Mouse (Mus musculus) stomach, embryonic 16.5 days (tissue): ENCODE data around the gene Cpm. TPM values are rescaled to one million over a fixed set of nuclear protein-coding genes. Genes with fewer than 3 reads are reported as not detected.

Source experiments
- ATAC-seq: fragments of 200-750 bp; cut with Nextera tagmentation; 2 replicates; pipeline ENCODE4 v1.8.0; 2017; ENCODE audit warnings: moderate number of reproducible peaks, moderate TSS enrichment; ENCODE audit not compliant: insufficient read depth, low FRiP score
- H3K27ac ChIP-seq: fragments of 300-500 bp; sonication (generic); 2 replicates; pipeline ENCODE4 v1.5.1; 2014; ENCODE audit warnings: low read length
- H3K27me3 ChIP-seq: fragments of 300-500 bp; sonication (generic); 2 replicates; pipeline ENCODE4 v1.6.1; 2014; ENCODE audit warnings: low read length, control low read depth, mixed read lengths; ENCODE audit not compliant: control insufficient read depth, insufficient read depth
- H3K36me3 ChIP-seq: fragments of 300-500 bp; sonication (generic); 2 replicates; pipeline ENCODE4 v1.6.1; 2014; ENCODE audit warnings: low read length; ENCODE audit not compliant: control insufficient read depth, insufficient read depth
- H3K4me1 ChIP-seq: fragments of 300-500 bp; sonication (generic); 2 replicates; pipeline ENCODE4 v1.6.1; 2014; ENCODE audit warnings: low read length, control low read depth, mixed read lengths; ENCODE audit not compliant: control insufficient read depth, insufficient read depth
- H3K4me2 ChIP-seq: fragments of 300-500 bp; sonication (generic); 2 replicates; pipeline ENCODE4 v1.6.1; 2014; ENCODE audit warnings: low read depth, low read length, mixed read lengths
- H3K4me3 ChIP-seq: fragments of 300-500 bp; sonication (generic); replicated peaks from 2 replicates; pipeline ENCODE4 v1.5.1; 2014; ENCODE audit warnings: mild to moderate bottlenecking, low read length
- H3K9ac ChIP-seq: fragments of 300-500 bp; sonication (generic); 2 replicates; pipeline ENCODE4 v1.6.1; 2014; ENCODE audit warnings: low read length
- H3K9me3 ChIP-seq: fragments of 300-500 bp; sonication (generic); replicated peaks from 2 replicates; pipeline ENCODE4 v1.6.1; 2016; ENCODE audit warnings: low read length, control low read depth; ENCODE audit not compliant: control insufficient read depth
- WGBS: fragments of 180-500 bp; shearing (Covaris S2); extraction: QIAGEN DNeasy Blood & Tissue Kit; methylation state at CpG from one replicate; pipeline ENCODE4 v1.1.7; 2014; 5-methylcytosine and 5-hydroxymethylcytosine counted together
- polyA plus RNA-seq: library from polyadenylated mRNA; unstranded; fragments of >200 nt; fragmentation: Nextera tagmentation; extraction: Ambion mirVana; gene quantifications from 2 replicates; pipeline ENCODE4 v1.2.1, GENCODE M21; 2015

Gene Cpm
- polyA plus RNA-seq, 1 experiment from 2014 or later: 74.0 TPM

- Histone ChIP-seq H3K4me3 (no peak overlapping the region), H3K27ac (0 out of 2 replicates have a peak overlapping the region, but pooled peaks have one; percentile 6), H3K9me3 (no peaks in the 10 kb centered on the region), H3K9ac (no peak overlapping the region), H3K27me3 (no peaks in the 10 kb centered on the region), H3K4me1 (peaks cover 3% of the 10 kb centered on the region; the same call in 1 of the 2 replicates), H3K36me3 (no peaks in the 10 kb centered on the region), H3K4me2 (no peak overlapping the region; the same call in 1 of the 2 replicates)
- no peak for ATAC-seq
- 55% methylated on average over 19 of the region's 19 CpGs for WGBS
These were observed 89.1 kb downstream of the Cpm start for GRCm38 (mm10) chr10:117718161-117719119.

GRCm38 (mm10) chr10:117724136-117724718, 94.9 kb downstream of the Cpm start:
- Histone ChIP-seq H3K9me3 (no peaks in the 10 kb centered on the region), H3K27me3 (no peaks in the 10 kb centered on the region), H3K36me3 (no peaks in the 10 kb centered on the region), H3K4me3 (no peak overlapping the region), H3K4me1 (no peaks in the 10 kb centered on the region), H3K9ac (no peak overlapping the region), H3K4me2 (no peak overlapping the region), H3K27ac (no peak overlapping the region)
- ATAC-seq: no peak
- WGBS: 79% methylated on average over 5 of the region's 5 CpGs

- Histone ChIP-seq H3K27me3 (no peaks in the 10 kb centered on the region), H3K4me2 (no peak overlapping the region), H3K27ac (no peak overlapping the region), H3K4me1 (no peaks in the 10 kb centered on the region), H3K4me3 (no peak overlapping the region), H3K9ac (no peak overlapping the region), H3K36me3 (no peaks in the 10 kb centered on the region), H3K9me3 (no peaks in the 10 kb centered on the region)
- ATAC-seq: no peak
- 88% methylated on average over 3 of the region's 3 CpGs for WGBS
These were observed 95.6 kb downstream of the Cpm start for GRCm38 (mm10) chr10:117724804-117725361.

GRCm38 (mm10) chr10:117725671-117726070, 96.4 kb downstream of the Cpm start:
- WGBS: 69% methylated on average over 7 of the region's 7 CpGs
- H3K27me3 ChIP-seq: no peaks in the 10 kb centered on the region
- H3K4me3 ChIP-seq: no peak overlapping the region
- no peak for ATAC-seq
- no peak overlapping the region for H3K27ac ChIP-seq
- no peak overlapping the region for H3K4me2 ChIP-seq
- no peaks in the 10 kb centered on the region for H3K36me3 ChIP-seq
- H3K9ac ChIP-seq: no peak overlapping the region
- H3K9me3 ChIP-seq: no peaks in the 10 kb centered on the region
- no peaks in the 10 kb centered on the region for H3K4me1 ChIP-seq

- Histone ChIP-seq H3K36me3 (no peaks in the 10 kb centered on the region), H3K27ac (no peak overlapping the region), H3K4me2 (no peak overlapping the region), H3K27me3 (no peaks in the 10 kb centered on the region), H3K9me3 (no peaks in the 10 kb centered on the region), H3K4me3 (no peak overlapping the region), H3K9ac (no peak overlapping the region), H3K4me1 (no peaks in the 10 kb centered on the region)
- 87% methylated on average over 4 of the region's 4 CpGs for WGBS
- ATAC-seq: no peak
These were observed 97.0 kb downstream of the Cpm start for GRCm38 (mm10) chr10:117726350-117726749.

- no peaks in the 10 kb centered on the region for H3K27me3 ChIP-seq
- H3K9me3 ChIP-seq: no peaks in the 10 kb centered on the region
- 92% methylated on average over 4 of the region's 4 CpGs for WGBS
- no peaks in the 10 kb centered on the region for H3K36me3 ChIP-seq
- H3K4me1 ChIP-seq: no peaks in the 10 kb centered on the region
- H3K4me2 ChIP-seq: no peak overlapping the region
- H3K9ac ChIP-seq: no peak overlapping the region
- H3K27ac ChIP-seq: no peak overlapping the region
- no peak overlapping the region for H3K4me3 ChIP-seq
- no peak for ATAC-seq
These were observed 97.6 kb downstream of the Cpm start for GRCm38 (mm10) chr10:117726888-117727385.

GRCm38 (mm10) chr10:117727518-117728110, 98.3 kb downstream of the Cpm start:
- H3K27me3 ChIP-seq: no peaks in the 10 kb centered on the region
- no peak overlapping the region for H3K27ac ChIP-seq
- no peak for ATAC-seq
- no peak overlapping the region for H3K4me3 ChIP-seq
- H3K4me2 ChIP-seq: no peak overlapping the region
- 77% methylated on average over 9 of the region's 9 CpGs for WGBS
- no peaks in the 10 kb centered on the region for H3K36me3 ChIP-seq
- no peaks in the 10 kb centered on the region for H3K9me3 ChIP-seq
- H3K4me1 ChIP-seq: no peaks in the 10 kb centered on the region
- no peak overlapping the region for H3K9ac ChIP-seq

- H3K36me3 ChIP-seq: no peaks in the 10 kb centered on the region
- no peak overlapping the region for H3K27ac ChIP-seq
- 83% methylated on average over 5 of the region's 5 CpGs for WGBS
- no peak overlapping the region for H3K4me3 ChIP-seq
- H3K27me3 ChIP-seq: no peaks in the 10 kb centered on the region
- no peaks in the 10 kb centered on the region for H3K4me1 ChIP-seq
- H3K4me2 ChIP-seq: no peak overlapping the region
- no peaks in the 10 kb centered on the region for H3K9me3 ChIP-seq
- H3K9ac ChIP-seq: no peak overlapping the region
- no peak for ATAC-seq
These were observed 99.3 kb downstream of the Cpm start for GRCm38 (mm10) chr10:117728574-117728973.
